Mouse (Mus musculus): ENCODE measurements around the gene F3.
A peak's percentile ranks its signal among the peaks of the same experiment; 100 is the strongest.
"Not testable (repeated sequence)": the region's sequence is repeated elsewhere in the genome, so short reads cannot be mapped to it uniquely, and the experiment has no call there.

The F3 gene

DNA sequence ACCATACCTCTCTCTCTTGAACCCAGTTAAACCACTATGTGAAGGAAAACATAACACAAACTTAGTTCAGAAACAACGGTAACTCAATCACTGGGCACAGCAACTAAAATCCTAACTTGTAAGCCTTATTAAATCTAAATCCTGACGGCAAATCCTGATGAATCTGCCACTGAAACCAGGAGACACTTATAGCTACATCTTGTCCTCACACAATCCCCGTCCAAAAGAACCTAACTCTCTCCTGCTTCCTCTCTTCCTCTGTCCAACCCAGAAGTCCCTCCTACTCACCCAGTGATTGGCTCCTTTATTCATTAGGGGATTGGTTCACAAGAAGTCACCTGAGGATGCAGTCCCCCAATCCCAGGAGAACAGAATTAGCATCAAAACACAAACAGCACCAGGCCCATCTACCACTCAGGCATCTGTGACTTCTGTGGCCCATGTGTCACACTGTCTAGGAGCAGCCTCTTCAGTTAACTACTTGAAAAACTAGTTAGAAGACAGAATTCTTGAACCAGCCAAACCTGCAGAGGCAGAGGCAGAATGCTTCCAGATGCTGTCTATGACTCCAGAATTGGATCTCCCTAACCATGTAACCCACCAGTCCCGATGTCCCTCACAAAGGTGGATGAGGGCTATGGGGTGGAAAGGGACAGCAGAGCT is 18.0 kb downstream of the F3 start:
- DNase-seq, result not testable (repeated sequence)

DNA sequence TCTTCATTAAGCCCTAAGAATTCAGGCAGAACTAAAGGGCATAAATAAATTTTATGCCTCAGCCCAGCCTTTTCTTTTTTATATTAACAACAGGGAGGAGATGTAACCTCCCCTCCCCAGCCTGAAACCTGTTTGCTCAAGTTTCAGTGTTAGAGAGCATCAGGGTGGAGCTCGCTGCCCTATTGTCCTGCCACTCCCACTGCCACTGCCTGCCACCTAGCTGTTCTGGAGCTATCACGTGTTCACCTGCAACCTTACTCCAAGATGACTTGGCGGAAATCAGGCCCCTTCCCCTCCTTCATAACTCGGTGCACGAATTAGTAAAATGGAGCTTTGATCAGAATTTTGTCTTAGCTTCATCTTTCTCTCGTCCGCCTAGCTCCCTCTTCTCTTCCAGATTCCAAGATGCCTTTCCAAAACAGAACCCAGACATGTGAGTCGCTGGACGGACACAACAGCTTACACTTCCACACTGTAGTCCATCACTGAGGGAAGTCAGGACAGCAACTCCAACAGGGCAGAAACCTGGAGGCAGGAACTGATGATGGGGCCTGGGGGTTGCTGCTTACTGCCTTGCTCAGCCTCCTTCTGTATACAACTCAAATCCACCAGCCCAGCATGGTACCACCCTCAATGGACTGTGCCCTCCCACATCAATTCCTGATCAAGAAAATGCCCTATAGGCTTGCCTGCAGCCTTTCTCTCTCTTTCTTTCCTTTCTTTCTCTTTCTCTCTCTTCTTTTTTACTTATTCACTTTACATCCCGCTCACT is 31.2 kb downstream of the F3 start:
- not testable (repeated sequence) for DNase-seq

DNA sequence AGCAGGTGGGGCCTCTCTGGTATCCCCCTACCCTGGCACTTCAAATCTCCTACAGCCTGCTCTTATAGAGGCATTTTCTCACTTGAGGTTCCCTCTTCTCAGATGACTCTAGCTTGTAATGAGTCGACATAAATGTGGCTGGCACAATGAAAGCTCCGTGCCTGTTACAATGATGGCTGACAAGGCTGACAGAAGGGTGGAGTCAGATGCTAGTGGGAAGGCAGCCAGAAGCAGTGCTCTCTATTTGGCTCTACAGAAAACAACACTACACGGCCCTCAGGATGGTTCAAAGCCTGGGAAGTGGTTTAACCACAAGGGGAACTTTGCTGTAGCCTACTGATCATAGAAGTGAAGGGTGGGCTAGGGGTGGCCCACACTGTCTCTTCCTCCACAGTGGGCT is 31.8 kb downstream of the F3 start:
- DNase-seq, result no peak

DNA sequence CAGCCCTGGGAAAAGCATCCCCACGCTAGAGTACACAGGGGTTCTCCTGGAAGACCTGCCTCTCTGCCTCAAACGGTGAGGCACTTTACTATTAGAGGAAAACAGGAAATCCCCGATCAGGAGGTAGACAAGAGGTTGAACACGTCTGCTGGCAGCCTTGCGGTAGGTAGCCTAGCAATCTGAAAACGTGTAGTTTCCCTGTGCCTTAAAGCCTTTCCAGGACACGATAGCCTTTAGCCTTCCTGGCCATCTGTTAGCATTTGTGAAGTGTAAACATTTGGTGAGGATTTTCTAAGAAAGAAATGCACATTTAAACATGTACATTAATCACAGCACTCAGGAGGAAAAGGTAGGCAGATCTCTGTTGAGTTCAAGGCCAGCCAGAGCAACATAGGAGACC is 35.0 kb downstream of the F3 start:
- no peak for DNase-seq

DNA sequence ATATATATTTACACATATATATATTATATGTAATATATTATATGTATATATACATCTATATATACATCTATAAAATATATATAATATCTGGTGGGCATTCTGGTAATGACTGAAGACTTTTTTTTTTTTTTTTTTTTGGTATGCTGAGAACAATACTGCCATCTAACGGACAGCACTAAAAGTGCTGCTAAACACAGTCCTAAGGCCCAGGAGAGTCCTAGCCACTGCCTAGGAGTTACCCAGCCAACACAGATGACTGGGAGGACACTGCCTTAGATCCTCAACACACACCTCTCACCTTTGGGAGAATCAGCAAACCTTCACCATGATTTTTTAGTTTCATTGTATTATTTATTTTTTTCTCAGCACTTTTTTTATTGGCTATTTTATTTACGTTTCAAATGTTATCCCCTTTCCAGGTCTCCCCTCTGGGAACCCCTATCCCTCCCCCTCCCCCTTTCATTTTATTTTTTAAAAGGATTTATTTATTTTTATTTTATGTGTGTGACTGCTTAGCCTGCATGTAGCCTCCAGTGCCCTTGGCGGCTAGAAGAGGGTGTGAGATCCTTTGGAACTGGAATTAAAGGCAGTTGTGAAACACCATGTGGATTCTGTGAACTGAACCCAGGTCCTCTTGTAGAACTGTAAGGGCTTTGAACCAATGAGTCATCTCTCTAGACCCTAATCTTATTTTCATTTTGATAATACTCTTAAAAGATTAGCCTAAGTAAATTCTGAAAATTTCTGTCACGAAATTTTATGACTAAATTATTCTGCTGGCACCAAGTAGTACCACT is 38.9 kb downstream of the F3 start:
- DNase-seq, result no peak

DNA sequence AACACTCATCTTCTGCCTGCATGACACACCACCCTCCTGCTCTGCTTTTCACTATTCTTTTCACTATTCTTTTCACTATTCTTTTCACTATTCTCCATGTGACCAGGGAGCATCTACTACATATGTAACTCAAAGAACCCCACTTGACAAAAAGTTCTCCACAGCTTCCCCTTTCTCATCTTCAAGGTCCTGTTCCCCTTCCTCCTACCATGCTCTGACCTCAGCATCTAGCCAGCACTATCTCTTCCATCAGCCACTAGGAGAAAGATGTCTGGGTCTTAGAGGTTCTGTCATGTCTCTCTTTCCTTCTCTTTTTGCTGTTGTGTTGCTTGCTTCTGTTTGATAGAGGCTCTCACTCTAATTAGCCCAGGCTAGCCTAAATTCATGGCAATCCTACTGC is 42.7 kb downstream of the F3 start:
- DNase-seq, result no peak

DNA sequence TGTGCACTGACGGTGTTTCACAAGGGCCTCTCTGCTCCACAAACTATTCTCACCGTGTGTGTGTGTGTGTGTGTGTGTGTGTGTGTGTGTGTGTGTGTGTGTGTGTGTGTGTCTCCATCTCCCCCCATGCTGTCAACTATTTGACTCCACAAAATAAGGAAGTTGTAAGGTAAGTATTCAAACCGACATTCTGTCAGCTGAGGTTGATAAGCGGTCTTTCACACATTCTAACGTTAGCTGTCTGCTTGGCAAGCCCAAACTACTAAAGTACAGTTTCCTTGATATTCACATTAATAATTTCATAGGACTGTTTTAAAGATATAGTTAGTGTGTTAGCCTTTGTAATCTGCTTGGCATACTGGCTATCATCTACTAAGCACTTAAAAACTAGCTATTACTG is 43.5 kb downstream of the F3 start:
- no peak for DNase-seq

DNA sequence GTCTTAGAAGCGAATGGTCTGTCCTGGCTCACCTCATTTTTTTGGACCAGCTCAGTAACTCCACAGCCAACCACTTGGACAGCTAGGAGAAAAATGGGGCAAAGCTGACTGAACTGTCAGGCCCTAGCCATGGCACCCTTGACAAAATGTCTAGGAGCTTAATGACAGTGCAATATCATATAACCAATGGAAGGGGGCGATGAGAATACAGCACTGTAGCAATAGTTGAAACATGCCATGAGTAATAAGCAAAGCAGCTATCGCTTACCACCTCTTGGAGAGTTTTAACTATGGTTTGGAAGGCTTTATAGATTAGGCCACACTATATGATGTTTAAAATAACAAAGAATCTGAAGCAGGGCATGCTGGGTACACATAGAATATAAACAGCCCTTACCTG is 45.4 kb downstream of the F3 start:
- no peak for DNase-seq

DNA sequence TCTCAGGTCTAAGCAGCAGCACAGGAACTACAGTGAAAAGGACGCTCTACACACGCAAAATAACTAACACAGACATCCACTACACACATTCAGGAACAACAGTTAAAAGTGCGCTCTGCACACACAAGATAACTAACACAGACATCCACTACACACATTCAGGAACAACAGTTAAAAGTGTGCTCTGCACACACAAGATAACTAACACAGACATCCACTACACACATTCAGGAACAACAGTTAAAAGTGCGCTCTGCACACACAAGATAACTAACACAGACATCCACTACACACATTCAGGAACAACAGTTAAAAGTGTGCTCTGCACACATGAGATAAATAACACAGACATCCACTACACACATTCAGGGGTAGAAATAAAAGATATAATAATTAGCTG is 50.0 kb downstream of the F3 start:
- not testable (repeated sequence) for DNase-seq

DNA sequence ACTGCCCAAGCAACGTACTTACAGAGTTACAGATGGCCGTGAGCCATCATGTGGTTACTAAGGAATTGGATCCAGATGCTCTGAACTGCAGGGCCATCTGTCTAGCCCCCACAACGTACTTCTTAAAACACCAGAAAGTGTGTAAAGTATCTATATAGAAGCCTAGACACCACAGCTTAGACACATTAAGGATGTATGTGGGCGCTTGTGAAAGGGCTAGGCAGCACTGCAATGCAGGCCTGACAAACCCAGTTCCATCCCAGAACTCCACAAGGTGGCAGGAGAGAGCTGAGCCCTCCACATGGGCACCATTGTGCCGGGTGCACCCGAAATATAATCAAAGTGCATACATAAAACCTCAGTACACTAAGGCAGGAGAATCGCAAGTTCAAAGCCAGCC is 54.6 kb downstream of the F3 start:
- peak; percentile 58 for DNase-seq

DNA sequence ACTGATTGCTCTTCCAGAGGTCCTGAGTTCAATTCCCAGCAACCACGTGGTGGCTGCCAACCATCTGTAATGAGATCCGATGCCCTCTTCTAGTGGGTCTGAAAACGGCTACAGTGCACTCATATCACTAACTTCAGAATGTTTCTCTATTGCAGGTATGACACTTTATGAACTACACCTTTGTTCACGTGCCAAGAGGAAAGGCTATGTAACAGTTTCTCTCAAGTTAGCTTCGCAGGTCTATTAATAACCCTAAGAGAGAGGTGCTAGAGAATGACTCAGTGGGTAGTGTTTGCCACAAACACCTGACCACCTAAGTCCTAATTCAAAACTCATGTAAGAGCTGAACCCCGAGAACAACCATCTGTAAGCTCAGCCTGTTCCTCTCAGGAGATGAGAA is 59.7 kb downstream of the F3 start:
- no peak for DNase-seq

Data from kidney, adult 18-20 months (tissue).